Mouse (Mus musculus): ENCODE measurements around the gene Gm17428. TPM values are rescaled to one million over a fixed set of nuclear protein-coding genes. Genes with fewer than 3 reads are reported as not detected.
"Not testable (repeated sequence)": the region's sequence is repeated elsewhere in the genome, so short reads cannot be mapped to it uniquely, and the experiment has no call there.

Gene Gm17428
- polyA plus RNA-seq, 1 experiment = not detected

GRCm38 (mm10) chr14:54960769-54961168 is 16.0 kb upstream of the Gm17428 start:
- TF ChIP-seq CTCF (IDR thresholded peaks at IDR 0.05; ENCODE audit: insufficient read depth, low read length) (no peak), POLR2A (IDR thresholded peaks at IDR 0.05; ENCODE audit: borderline replicate concordance, extremely low read depth, low read depth, low read length) (no peak)
- WGBS = 51% methylated on average over 10 of the region's 10 CpGs
- Histone ChIP-seq H3K4me3 (replicated peaks; ENCODE audit: extremely low read depth, low read depth, low read length) (no peak overlapping the region), H3K4me1 (ENCODE audit: control insufficient read depth, insufficient read depth, low read length) (no peaks in the 10 kb centered on the region)
- DNase-seq = no peak

- no peak for DNase-seq
- H3K4me3 ChIP-seq (replicated peaks; ENCODE audit: extremely low read depth, low read depth, low read length) = no peak overlapping the region
- TF ChIP-seq CTCF (IDR thresholded peaks at IDR 0.05; ENCODE audit: insufficient read depth, low read length) (no peak), POLR2A (IDR thresholded peaks at IDR 0.05; ENCODE audit: borderline replicate concordance, extremely low read depth, low read depth, low read length) (no peak)
- WGBS = 73% methylated on average over 5 of the region's 5 CpGs
- no peaks in the 10 kb centered on the region for H3K4me1 ChIP-seq (ENCODE audit: control insufficient read depth, insufficient read depth, low read length)
Measured at GRCm38 (mm10) chr14:54961487-54961886, 15.2 kb upstream of the Gm17428 start.

DNA sequence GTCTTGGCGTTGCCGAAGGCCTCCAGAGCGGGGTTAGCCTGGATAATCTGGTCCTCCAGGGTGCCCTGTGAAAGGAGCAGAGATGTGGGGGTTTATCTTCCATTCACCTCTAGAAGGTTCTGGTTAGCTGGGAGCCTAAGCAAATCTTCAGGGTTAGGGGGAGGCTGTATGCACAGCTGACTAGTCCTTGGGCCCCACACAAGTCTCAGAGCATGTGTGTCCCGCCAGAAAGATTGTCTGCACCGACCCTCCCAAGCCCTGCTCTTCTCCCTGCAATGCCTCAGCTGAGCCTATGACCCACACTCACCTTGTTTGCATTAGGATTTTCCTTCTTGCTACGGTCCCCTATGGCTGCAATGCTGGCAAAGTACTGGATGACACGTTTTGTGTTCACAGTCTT is 14.0 kb upstream of the Gm17428 start:
- no peak for DNase-seq
- H3K4me3 ChIP-seq (replicated peaks; ENCODE audit: extremely low read depth, low read depth, low read length) = no peak overlapping the region
- TF ChIP-seq CTCF (IDR thresholded peaks at IDR 0.05; ENCODE audit: insufficient read depth, low read length) (no peak), POLR2A (IDR thresholded peaks at IDR 0.05; ENCODE audit: borderline replicate concordance, extremely low read depth, low read depth, low read length) (no peak)
- H3K4me1 ChIP-seq (ENCODE audit: control insufficient read depth, insufficient read depth, low read length) = no peaks in the 10 kb centered on the region
- 80% methylated on average over 7 of the region's 7 CpGs for WGBS

DNA sequence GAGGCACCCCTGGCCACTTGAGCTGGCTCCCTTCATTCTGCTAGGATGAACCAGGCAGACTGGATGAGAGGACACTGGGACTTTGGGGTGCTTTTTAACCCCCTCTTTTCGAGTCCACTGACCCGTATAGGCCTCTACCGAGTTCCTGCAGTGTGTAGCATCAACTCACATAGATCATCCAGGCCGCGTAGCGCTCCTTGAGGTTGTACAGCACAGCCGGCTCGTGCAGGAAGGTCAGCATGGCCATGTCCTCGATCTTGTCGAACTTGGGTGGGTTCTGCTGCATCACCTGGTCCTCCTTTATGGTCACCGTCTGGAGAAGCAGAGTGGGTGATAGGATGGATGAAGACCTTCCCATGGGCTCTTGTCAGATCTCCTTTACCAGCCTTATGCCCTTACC is 13.0 kb upstream of the Gm17428 start:
- 88% methylated on average over 11 of the region's 11 CpGs for WGBS
- DNase-seq = no peak
- H3K4me1 ChIP-seq (ENCODE audit: control insufficient read depth, insufficient read depth, low read length) = no peaks in the 10 kb centered on the region
- TF ChIP-seq CTCF (IDR thresholded peaks at IDR 0.05; ENCODE audit: insufficient read depth, low read length) (no peak), POLR2A (IDR thresholded peaks at IDR 0.05; ENCODE audit: borderline replicate concordance, extremely low read depth, low read depth, low read length) (no peak)
- H3K4me3 ChIP-seq (replicated peaks; ENCODE audit: extremely low read depth, low read depth, low read length) = no peak overlapping the region

- Histone ChIP-seq H3K4me1 (ENCODE audit: control insufficient read depth, insufficient read depth, low read length) (no peaks in the 10 kb centered on the region), H3K4me3 (replicated peaks; ENCODE audit: extremely low read depth, low read depth, low read length) (no peak overlapping the region)
- no peak for DNase-seq
- WGBS = 72% methylated on average over 15 of the region's 15 CpGs
- TF ChIP-seq POLR2A (IDR thresholded peaks at IDR 0.05; ENCODE audit: borderline replicate concordance, extremely low read depth, low read depth, low read length) = no peak
- no peak for TF ChIP-seq CTCF (IDR thresholded peaks at IDR 0.05; ENCODE audit: insufficient read depth, low read length)
Measured at GRCm38 (mm10) chr14:54965044-54965443, 11.7 kb upstream of the Gm17428 start.

- 52% methylated on average over 6 of the region's 6 CpGs for whole genome bisulfite sequencing
- DNase-seq = no peak
- no peak for TF ChIP-seq CTCF (IDR thresholded peaks at IDR 0.05; ENCODE audit: insufficient read depth, low read length)
- no peak for TF ChIP-seq POLR2A (IDR thresholded peaks at IDR 0.05; ENCODE audit: borderline replicate concordance, extremely low read depth, low read depth, low read length)
- no peak overlapping the region for H3K4me3 ChIP-seq (replicated peaks; ENCODE audit: extremely low read depth, low read depth, low read length)
- no peaks in the 10 kb centered on the region for H3K4me1 ChIP-seq (ENCODE audit: control insufficient read depth, insufficient read depth, low read length)
Measured at GRCm38 (mm10) chr14:54965631-54966030, 11.1 kb upstream of the Gm17428 start.

GRCm38 (mm10) chr14:54966320-54966977 is 10.3 kb upstream of the Gm17428 start, which contains the start of gene Myh6:
Gene Myh6 (minus strand): TSS chr14:54966927.
- WGBS = 71% methylated on average over 7 of the region's 7 CpGs
- H3K4me3 ChIP-seq (replicated peaks; ENCODE audit: extremely low read depth, low read depth, low read length) = no peak within 1 kb of the TSS

DNA sequence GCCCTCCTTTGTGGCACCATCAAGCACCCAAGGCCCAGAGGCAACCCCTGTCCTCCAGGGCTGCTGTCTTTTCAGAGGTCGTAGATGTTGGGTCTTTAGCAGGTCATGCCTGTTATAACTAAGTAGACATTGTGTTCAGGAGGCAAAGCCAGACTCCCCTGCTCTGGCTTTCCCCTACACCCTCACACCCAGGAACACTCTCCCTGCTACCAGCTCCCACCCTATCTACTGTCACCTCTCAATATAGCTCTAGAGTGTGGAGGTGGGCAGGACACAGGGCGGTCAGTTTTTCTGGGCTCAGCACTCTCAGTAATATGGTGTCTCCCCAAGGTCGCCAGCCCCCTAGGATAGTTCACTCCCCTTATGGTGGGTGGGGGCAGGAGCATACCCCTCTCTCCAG is 8.9 kb upstream of the Gm17428 start:
- no peak for TF ChIP-seq POLR2A (IDR thresholded peaks at IDR 0.05; ENCODE audit: borderline replicate concordance, extremely low read depth, low read depth, low read length)
- TF ChIP-seq CTCF (IDR thresholded peaks at IDR 0.05; ENCODE audit: insufficient read depth, low read length) = no peak

More at GRCm38 (mm10) chr14:54966320-54966977, 10.3 kb upstream of the Gm17428 start, which contains the start of gene Myh6:
- TF ChIP-seq POLR2A (IDR thresholded peaks at IDR 0.05; ENCODE audit: borderline replicate concordance, extremely low read depth, low read depth, low read length) = no peak
- TF ChIP-seq CTCF (IDR thresholded peaks at IDR 0.05; ENCODE audit: insufficient read depth, low read length) = no peak
- DNase-seq = no peak
- no peaks in the 10 kb centered on the region for H3K4me1 ChIP-seq (ENCODE audit: control insufficient read depth, insufficient read depth, low read length)

GRCm38 (mm10) chr14:54968344-54968743 is 8.4 kb upstream of the Gm17428 start:
- Histone ChIP-seq H3K4me3 (replicated peaks; ENCODE audit: extremely low read depth, low read depth, low read length) (no peak overlapping the region), H3K4me1 (ENCODE audit: control insufficient read depth, insufficient read depth, low read length) (no peaks in the 10 kb centered on the region)
- no peak for DNase-seq
- TF ChIP-seq POLR2A (IDR thresholded peaks at IDR 0.05; ENCODE audit: borderline replicate concordance, extremely low read depth, low read depth, low read length) (no peak), CTCF (IDR thresholded peaks at IDR 0.05; ENCODE audit: insufficient read depth, low read length) (no peak)

More for the DNA sequence above, 8.9 kb upstream of the Gm17428 start:
- 78% methylated on average over 3 of the region's 3 CpGs for WGBS
- Histone ChIP-seq H3K4me1 (ENCODE audit: control insufficient read depth, insufficient read depth, low read length) (no peaks in the 10 kb centered on the region), H3K4me3 (replicated peaks; ENCODE audit: extremely low read depth, low read depth, low read length) (no peak overlapping the region)
- no peak for DNase-seq

GRCm38 (mm10) chr14:54972786-54973185 is 3.9 kb upstream of the Gm17428 start:
- H3K4me3 ChIP-seq (replicated peaks; ENCODE audit: extremely low read depth, low read depth, low read length); H3K4me1 ChIP-seq (ENCODE audit: control insufficient read depth, insufficient read depth, low read length); DNase-seq: not testable (repeated sequence)
- 87% methylated on average over 10 of the region's 11 CpGs for WGBS
